Mouse (Mus musculus): ENCODE measurements around the gene Hoxb4.

Hoxb4 gene

DNA sequence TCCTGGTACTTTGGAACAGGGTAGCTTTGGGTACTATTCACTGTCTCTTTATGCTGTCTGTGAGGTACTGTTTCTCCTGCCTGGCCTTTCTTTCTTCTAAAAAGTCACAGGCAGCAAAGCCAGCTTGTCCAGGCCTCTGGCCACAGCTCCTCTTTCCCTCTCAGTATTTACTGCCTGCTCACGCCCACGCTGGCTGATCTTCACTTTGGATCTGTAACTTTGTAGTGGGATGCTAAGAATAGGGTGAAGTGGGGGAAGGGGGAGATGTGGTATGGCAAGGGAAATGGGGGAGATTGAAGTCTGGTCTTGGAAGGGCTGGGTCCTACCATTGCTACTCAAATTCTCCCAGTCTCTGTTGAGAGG, 15.9 kb downstream of the Hoxb4 start:
- no peak for DNase-seq (ENCODE audit: low spot score)

DNA sequence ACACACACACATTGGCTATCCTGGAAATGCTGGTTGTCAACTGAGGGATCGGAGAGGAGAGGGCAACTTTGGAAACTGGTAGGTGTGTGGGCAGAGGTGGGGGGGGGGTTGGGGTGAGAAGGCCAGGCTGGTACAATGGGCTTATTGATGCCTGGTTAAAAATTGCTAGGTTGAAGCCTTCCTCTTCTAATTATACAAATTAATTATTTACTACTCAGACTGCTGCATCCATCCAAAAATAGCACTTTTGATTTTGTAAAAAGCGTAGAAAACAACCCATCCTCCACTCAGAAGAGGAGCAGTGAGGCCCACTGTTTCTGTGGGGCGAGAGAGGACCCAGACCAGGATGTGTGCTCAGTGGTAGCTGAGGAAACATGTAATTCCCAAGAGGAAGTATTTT, 16.9 kb downstream of the Hoxb4 start:
- no peak for DNase-seq (ENCODE audit: low spot score)

DNA sequence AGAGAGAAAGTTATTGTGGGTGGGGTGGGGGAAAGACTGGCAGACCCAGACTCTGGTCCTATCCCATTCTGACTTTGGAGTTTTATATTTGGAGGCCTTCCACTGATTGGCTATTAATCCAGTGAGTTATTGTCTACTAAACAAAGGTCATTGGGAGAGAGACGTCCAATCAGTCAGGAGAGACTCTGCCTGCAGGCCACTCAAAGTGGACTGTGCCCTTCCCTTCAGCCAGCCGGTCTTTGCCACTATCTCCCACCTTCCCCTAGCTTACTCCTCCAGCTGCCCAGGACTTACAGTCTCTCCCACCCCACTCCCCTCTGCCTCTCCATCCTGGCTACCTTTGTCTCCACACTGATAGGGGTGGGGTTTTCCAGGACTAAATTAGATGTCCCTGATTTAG, 18.5 kb downstream of the Hoxb4 start:
- DNase-seq (ENCODE audit: low spot score), result no peak

DNA sequence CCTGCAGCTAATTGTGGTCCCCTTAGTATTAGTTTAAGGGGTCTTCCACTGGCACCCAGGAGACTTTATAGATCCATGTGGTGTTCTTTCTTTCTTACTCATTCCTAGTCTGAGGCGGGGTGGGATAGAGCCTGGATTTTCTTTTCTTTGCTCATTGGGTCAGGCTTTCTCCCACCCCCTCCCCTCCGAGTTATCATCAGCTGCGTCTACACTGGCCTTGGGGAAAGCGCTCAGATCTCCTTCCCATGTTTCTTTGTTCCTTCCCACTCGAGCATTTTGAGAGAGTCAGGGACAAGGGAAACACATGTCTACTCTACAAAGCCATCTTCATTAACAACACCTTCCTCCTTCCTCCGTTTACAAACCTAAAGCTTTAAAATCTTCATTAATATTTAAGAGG, 19.0 kb downstream of the Hoxb4 start:
- DNase-seq (ENCODE audit: low spot score), result no peak

DNA sequence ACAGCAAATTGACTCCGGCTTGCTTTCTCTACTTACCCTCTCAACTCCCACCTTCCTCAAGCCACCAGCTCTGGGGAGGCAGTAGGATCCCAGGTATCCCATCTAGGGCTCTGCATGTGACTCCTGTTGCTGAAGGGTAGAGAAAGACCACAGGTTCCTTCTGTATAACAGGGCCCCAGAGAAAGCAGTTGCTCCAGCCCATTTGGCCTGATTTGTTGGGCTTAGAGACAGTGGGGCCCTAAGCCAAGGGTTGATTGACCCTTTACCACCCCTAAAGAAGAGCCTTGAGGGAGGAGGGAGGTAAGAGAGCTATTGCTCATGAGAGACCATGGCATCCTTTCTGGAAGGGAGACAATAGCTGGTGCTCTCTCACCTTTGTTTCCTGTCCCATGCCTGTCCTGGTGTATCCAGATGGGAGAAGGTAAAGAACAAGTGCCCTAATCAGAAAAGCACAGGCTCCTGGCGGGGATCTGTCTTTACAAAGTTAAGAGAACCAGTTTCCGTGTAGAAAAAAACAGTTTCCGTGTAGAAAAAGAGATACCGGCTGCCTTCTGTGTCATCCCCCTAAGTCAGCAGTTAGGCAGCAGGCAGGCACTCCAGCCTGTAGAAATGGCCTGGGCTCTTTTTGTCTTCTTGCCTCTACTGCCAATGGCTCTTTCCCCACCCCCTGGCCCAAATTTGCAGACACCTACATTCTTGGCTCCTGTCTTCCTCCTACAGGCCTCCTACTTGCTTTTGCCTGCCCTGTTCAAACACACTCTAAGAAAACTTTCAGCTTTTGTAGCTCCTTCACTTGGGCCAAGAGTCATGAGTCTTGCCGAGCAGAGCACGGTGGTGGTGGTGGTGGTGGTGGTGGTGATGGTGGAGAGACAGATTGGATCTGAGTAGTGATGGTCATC, 21.1 kb downstream of the Hoxb4 start:
- no peak for DNase-seq (ENCODE audit: low spot score)

DNA sequence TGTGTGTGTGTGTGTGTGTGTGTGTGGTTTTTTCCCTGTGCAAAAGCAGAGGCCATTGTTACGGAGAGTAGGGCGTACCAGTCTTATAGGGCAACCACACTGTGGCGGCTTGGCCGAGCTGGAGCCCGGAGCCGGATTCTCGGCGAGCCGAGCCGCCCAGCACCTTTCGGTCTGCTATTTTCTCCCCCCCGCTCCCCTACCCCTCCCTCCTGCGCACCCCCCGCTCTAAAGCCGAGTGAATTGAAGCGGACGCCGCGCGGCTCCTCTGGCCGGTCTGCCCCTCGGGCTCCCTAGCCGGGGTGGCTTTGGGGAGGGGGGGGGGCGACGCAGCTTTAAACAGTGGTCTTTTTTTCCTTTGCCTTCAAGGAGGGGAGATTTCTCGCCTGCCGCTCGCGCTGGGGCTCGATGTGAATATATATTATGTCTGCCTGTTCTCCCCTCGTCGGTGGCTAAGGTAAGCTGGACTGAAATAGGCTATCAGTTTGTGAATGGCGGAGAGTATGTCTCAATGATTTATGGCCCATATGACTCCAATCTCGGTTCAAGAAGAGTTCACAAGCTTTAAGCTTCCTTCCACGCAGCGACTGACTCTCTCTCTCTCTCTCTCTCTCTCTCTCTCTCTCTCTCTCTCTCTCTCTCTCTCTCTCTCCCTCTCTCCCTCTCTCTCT, 22.8 kb downstream of the Hoxb4 start:
- peak; percentile 91 for DNase-seq (ENCODE audit: low spot score)

DNA sequence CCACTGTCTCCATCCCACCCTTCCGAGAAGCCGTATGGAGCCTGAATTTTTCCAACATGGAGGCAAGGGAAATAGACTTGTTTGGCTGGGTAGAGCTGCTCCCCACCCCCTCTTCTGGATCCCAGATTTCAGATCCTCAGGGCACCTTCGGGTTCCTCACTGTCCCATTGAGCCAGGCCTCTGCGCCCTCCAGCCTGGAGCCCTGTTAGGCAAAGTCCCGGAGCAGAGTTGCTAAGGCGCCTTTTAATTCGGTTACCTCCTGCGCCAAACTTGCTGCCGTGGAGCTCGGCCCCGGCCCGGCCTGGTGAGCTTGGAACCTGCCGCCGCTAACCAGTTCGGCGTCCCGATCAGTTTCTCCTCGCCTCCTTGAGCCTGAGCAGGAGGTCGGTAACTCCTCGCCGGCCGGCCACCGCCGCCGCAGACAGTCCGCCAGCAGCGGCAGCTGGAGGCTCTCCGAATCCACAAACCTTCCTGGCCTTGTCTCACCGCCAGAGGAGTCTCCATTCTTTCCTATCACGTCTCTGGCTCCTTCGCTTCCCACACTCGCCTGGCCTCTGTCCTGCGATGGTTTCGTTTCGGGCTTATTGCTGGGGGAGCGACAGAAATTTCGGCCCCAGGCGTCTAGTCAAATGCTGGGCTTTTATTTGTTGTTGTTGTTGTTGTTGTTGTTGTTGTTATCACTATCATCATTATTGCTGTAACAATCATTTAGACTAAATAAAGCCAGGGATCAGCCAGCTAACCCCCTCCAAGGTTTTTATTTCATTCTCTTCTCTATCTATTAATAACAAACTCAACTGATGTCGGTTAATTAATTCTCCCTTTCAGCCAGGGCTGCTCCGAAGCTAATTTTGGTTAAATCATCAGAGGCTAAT, 23.9 kb downstream of the Hoxb4 start:
- DNase-seq (ENCODE audit: low spot score), result no peak

DNA sequence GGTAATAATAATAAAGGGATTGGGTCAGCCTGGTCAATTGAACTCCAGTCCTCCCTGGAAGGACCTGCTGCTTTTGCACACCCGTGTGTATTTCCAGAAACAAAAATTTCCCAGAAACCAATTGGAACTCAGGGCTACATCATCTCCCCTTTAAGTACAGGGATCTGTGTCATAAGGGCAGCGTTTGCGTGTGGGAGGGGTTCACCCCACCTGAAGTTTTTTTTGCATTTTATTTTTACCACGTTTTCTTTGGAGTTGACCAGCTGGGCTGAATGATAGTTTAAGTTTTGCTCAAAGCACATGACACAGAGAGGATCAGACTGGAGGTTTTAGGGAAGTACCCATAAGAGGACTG, 24.5 kb downstream of the Hoxb4 start:
- no peak for DNase-seq (ENCODE audit: low spot score)

DNA sequence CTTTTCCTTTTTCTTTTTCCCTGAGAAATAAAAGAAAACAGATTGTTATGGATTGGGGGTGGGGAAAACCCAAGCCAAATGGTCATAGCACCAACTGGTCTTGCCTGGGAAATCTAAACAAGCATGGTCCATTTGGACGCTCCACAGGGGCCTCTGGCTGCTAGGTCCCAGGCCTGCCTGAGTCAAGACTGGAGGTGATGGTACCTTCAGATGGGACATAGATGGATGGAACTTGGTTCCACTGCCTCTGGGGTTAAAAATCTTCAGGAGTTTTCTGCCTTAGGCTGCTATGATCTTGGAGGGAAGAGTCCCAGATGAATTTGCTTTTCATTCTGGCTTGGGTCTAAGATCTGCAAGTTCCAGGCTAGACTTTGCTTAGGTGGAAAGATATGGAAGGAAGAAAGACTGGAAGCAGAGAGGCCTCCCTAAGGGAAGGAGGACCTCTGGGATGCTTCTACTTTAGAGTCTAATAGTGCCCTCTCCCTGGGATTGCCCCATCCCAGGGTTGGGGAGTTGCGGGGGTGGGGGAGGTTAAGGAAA, 25.2 kb downstream of the Hoxb4 start:
- no peak for DNase-seq (ENCODE audit: low spot score)

DNA sequence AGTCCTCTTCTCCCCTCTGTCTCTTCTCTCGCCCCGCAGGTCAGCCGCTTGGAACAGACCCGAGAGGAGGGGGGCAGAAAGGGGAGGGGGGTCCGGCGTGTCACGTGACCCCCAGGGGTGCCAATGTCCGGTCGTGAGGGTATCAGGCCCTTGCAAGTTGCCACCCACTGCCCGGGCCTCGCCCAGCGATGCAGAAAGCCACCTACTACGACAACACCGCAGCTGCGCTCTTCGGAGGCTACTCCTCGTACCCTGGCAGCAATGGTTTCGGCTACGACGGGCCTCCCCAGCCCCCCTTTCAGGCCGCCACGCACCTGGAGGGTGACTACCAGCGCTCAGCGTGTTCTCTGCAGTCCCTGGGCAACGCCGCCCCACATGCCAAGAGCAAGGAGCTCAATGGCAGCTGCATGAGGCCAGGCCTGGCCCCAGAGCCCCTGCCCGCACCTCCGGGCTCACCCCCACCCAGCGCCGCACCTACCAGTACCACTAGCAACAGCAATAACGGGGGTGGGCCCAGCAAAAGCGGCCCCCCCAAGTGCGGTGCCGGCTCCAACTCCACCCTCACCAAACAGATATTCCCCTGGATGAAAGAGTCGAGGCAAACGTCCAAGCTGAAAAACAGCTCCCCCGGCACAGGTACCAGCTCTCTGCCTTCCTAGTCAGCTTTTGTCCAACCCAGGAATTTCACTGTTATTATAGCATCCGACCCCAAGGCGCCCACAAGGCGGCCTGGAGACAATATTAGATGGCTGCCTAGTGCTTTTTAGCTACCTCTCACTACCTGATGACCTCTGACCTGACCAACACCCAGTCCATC, 26.2 kb downstream of the Hoxb4 start:
- no peak for DNase-seq (ENCODE audit: low spot score)

DNA sequence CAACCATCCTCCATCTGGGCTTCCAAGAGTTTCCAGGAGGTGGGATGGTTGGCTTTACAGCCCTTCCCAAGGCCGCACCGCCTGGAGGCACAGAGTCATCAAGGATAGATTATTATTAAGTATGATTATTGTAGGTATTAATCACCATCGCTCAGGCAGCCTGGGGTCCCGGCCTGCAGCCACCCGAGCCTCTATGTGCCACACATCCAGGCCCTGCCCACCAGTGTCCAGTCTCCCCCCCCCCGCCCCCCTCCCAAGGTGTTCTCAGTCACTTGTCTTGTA, 26.8 kb downstream of the Hoxb4 start:
- no peak for DNase-seq (ENCODE audit: low spot score)

DNA sequence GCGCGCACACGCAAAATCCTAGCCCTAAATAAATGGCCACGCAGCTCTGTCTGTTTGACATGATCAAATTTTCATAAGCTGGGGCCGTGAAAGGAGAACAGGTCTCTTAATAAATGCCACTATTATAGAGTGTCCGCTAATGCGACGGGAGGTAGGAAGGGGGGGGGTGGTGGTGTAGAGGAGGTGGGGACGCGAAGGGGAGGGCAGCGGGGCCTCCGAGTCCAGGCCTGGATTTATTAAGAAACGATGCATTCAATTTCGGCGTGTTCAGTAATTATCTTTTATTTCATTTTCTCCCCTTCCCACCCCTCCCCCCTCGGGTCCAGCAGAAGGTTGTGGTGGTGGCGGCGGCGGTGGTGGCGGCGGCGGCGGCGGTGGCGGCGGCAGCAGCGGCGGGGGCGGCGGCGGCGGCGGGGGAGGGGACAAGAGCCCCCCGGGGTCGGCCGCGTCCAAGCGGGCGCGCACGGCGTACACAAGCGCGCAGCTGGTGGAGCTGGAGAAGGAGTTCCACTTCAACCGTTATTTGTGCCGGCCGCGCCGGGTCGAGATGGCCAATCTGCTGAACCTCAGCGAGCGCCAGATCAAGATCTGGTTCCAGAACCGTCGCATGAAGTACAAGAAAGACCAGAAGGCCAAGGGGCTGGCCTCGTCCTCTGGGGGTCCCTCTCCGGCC, 27.3 kb downstream of the Hoxb4 start:
- no peak for DNase-seq (ENCODE audit: low spot score)

DNA sequence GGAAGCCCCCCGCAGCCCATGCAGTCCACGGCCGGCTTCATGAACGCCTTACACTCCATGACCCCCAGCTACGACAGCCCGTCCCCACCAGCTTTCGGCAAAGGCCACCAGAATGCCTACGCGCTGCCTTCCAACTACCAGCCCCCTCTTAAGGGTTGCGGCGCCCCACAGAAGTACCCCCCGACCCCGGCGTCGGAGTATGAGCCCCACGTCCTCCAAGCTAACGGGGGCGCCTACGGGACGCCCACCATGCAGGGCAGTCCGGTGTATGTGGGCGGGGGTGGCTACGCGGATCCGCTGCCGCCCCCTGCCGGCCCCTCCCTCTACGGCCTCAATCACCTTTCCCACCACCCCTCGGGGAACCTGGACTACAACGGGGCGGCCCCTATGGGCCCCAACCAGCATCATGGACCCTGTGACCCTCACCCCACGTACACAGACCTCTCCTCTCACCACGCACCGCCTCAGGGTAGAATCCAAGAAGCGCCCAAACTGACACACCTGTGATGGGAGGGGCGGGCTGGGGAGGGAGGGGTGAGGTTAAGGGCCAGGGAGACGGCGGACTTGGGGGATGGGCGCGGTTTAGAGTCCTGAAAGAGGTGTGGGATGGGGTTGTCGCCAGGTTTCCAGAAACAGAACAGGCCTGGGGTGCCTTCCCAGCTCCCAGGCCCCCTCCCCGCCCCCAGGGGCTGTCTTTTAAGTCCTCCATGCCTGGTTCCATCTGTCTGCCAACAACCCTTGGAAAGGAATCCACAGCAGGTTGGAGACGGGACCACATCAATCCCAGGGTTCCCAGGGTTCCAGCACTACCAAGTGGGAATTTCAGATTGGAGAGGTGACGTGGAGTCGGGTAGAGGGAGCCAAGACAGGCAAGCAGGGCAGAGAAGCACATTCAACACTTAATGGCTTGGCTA, 28.1 kb downstream of the Hoxb4 start:
- peak; percentile 63 for DNase-seq (ENCODE audit: low spot score)

DNA sequence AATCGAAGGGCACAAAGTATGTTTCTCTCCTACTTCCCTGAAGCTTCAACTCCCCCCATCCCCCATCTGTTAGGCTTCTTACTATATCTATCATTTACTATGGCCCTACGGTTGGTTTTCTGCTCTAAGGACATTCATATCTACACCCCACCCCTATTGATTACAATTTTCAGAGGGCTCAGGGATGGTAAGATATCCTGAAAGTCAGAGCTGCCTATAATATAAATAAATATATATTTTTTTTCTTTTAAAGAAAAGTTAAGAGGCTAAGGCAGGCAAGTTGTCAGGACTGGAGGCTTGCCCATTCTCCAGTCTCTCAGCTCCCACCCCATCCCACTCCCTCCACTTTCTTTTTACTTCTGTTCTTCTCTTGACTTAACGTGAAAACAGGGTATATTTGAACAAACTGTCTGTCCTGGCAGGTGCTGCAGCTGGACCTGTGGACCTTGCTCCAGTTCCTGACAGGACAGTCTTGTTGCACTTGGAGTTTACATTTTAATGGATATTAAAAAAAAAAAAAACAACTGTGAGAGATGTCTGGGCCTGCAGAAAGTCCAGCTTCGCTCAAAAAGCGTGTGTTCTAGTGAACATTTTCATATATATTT, 29.0 kb downstream of the Hoxb4 start:
- peak; percentile 63 for DNase-seq (ENCODE audit: low spot score)

DNA sequence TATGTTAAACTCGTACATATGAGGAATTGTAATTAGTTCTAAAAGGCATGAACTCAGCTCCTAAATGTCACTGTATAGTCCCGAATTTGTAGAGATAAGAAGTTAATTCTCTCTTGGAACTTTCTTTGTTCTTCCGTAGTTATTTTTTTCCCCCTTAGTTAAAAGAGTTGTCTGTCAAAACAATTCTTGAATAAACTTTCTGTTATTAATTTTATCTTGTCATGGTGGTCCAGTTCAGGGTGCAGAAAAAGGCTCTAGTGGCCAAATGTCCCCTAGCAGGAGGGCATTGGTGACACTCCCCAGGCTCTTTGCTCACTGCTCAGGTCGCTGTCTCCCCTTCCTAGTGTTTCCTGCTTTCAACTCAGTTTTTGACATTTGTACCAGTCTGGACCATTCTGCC, 29.6 kb downstream of the Hoxb4 start:
- DNase-seq (ENCODE audit: low spot score), result peak; percentile 53

DNA sequence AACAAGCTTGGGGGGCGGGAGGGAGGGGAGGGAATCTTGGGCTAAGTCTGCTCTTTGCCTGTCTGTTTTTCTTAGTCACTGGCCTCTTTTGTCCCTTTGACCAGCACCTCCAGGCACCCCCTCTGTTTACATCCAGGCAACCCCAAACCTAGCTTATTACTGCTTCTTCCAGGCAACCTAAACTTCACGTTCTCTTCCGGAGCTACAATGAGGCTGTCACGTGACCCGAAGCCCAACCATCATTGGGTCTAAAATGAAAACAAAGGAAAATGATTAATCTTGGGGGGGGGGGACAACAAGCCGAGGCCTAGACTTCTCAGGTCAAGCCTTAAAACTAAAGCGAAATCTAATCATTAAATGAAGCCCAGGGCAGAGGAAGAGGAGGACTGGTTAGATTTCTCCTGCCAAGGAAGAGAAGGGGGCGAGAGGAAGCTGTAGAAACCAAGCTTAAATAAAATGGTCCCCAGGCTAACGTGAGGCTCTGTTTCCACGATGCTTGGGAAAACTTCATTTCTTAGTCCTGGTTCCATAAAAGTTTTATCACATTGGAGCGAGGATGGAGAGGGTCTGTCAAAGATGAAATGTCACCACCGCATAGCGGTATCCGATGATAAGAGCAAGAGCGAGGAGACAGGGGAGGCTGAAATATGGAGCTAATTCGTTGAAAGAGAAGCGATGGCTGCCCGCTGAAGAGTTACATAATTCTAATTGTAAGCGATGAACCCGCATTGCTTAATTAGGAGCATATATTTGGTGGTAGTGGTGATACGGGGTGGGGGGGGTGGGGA, 30.3 kb downstream of the Hoxb4 start:
- peak; percentile 82 for DNase-seq (ENCODE audit: low spot score)

DNA sequence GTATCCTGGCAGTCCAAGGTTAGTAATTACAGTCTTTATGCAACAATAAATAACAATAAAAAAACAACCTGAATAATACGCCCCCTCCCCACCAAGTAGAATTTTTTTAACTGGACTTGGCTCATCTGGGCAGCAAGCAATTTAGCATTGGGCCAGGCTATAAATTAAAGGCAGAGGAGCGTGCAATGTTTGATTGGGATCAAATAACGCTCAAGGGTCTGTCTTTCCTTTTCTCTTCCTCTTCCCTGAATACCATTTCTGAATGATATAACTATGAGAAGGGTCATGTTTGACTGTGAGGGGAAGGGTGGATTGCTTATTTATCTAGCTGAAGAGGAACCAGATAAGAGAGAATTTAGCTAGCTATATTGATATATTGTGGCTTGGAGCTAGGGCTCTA, 30.9 kb downstream of the Hoxb4 start:
- DNase-seq (ENCODE audit: low spot score), result no peak

DNA sequence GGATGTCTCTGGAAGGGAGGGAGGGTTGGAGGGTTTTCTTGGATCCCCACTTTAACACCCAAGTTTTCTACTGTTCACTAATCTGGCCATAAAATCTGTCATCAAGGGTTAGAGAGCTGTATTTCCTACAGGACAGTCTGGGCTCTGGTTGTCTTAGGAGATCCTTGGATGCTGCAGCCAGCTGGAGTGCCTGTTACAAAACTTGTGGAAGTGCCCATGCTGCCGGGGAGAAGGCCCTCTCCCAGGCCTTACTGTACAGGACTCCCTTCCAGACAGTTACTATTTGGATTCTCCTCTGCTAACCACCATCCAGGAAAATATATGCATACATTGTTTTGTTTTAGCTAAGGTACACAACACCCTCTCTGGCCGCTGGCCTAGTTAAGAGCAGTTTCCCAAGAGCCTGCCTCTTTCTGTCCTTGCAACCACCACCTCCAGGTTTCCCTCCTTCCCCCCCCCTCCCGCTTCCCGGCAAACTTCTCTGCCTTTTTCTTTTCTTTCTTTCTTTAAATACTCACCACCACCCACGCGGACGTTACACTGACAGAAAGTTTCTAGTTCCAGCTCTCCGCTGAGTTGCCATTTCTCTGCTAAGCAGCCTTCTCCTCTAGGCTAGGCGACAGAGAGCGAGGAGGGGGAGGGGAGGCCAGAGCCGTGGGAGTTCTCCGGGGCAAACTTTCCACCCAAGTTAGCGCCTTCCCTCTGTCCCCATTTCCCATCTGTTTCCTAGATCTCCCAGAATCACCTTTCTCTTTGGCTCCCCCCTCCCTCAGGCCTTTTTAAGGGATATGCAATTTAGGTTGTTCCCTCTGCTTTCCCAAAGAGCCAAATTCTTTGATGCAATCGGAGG, 31.6 kb downstream of the Hoxb4 start:
- DNase-seq (ENCODE audit: low spot score), result peak; percentile 86
